Mouse (Mus musculus): Measurements from ENCODE around the gene Stx12. TPM values are rescaled to one million over a fixed set of nuclear protein-coding genes. Genes with fewer than 3 reads are reported as not detected.

The Stx12 gene
- polyA plus RNA-seq, 1 experiment from 2014 or later = 171 TPM

GRCm38 (mm10) chr4:132842281-132842906, 41.9 kb downstream of the Stx12 start:
- peaks cover 18% of the 10 kb centered on the region for H3K36me3 ChIP-seq (ENCODE audit: control insufficient read depth, insufficient read depth, low read length)
- ATAC-seq (ENCODE audit: low read depth) = peak; percentile 62
- peaks cover 7% of the 10 kb centered on the region for H3K4me1 ChIP-seq (ENCODE audit: control insufficient read depth, insufficient read depth, low read length)
- H3K9me3 ChIP-seq (ENCODE audit: control insufficient read depth, low read length) = no peaks in the 10 kb centered on the region
- peak overlapping the region; percentile 79 for H3K4me2 ChIP-seq (ENCODE audit: low read depth, low read length)
- no peaks in the 10 kb centered on the region for H3K27me3 ChIP-seq (ENCODE audit: control insufficient read depth, insufficient read depth, low read length)
- WGBS = under 1% methylated on average over 30 of the region's 30 CpGs
- H3K9ac ChIP-seq (replicated peaks; ENCODE audit: low read depth, low read length) = peak overlapping the region; percentile 91
- H3K4me3 ChIP-seq (ENCODE audit: low read depth, low read length) = peak overlapping the region; percentile 83
- peak overlapping the region; percentile 82 for H3K27ac ChIP-seq (ENCODE audit: low read depth, low read length)

- Histone ChIP-seq H3K4me2 (ENCODE audit: low read depth, low read length) (peak overlapping the region; percentile 79), H3K27ac (ENCODE audit: low read depth, low read length) (no peak overlapping the region), H3K9ac (replicated peaks; ENCODE audit: low read depth, low read length) (peak overlapping the region; percentile 91; the same call in 1 of the 2 replicates), H3K9me3 (ENCODE audit: control insufficient read depth, low read length) (no peaks in the 10 kb centered on the region), H3K4me3 (ENCODE audit: low read depth, low read length) (peak overlapping the region; percentile 83), H3K27me3 (ENCODE audit: control insufficient read depth, insufficient read depth, low read length) (no peaks in the 10 kb centered on the region), H3K36me3 (ENCODE audit: control insufficient read depth, insufficient read depth, low read length) (peaks cover 18% of the 10 kb centered on the region), H3K4me1 (ENCODE audit: control insufficient read depth, insufficient read depth, low read length) (peaks cover 7% of the 10 kb centered on the region)
- 87% methylated on average over 3 of the region's 3 CpGs for WGBS
- ATAC-seq (ENCODE audit: low read depth) = no peak
Observed at GRCm38 (mm10) chr4:132841493-132841892, 42.8 kb downstream of the Stx12 start.

- no peak overlapping the region for H3K4me2 ChIP-seq (ENCODE audit: low read depth, low read length)
- 72% methylated on average over 8 of the region's 8 CpGs for WGBS
- no peak for ATAC-seq (ENCODE audit: low read depth)
- no peaks in the 10 kb centered on the region; the same call in 1 of the 2 replicates for H3K9me3 ChIP-seq (ENCODE audit: control insufficient read depth, low read length)
- no peak overlapping the region for H3K4me3 ChIP-seq (ENCODE audit: low read depth, low read length)
- no peak overlapping the region for H3K27ac ChIP-seq (ENCODE audit: low read depth, low read length)
- H3K27me3 ChIP-seq (ENCODE audit: control insufficient read depth, insufficient read depth, low read length) = no peaks in the 10 kb centered on the region
- H3K36me3 ChIP-seq (ENCODE audit: control insufficient read depth, insufficient read depth, low read length) = peaks cover 31% of the 10 kb centered on the region
- H3K9ac ChIP-seq (replicated peaks; ENCODE audit: low read depth, low read length) = no peak overlapping the region
- H3K4me1 ChIP-seq (ENCODE audit: control insufficient read depth, insufficient read depth, low read length) = no peaks in the 10 kb centered on the region
Observed at GRCm38 (mm10) chr4:132823614-132824366, 60.5 kb downstream of the Stx12 start.

- Histone ChIP-seq H3K36me3 (ENCODE audit: control insufficient read depth, insufficient read depth, low read length) (no peaks in the 10 kb centered on the region), H3K4me3 (ENCODE audit: low read depth, low read length) (no peak overlapping the region), H3K27ac (ENCODE audit: low read depth, low read length) (no peak overlapping the region), H3K4me1 (ENCODE audit: control insufficient read depth, insufficient read depth, low read length) (no peaks in the 10 kb centered on the region), H3K4me2 (ENCODE audit: low read depth, low read length) (no peak overlapping the region), H3K9ac (replicated peaks; ENCODE audit: low read depth, low read length) (no peak overlapping the region), H3K27me3 (ENCODE audit: control insufficient read depth, insufficient read depth, low read length) (no peaks in the 10 kb centered on the region), H3K9me3 (ENCODE audit: control insufficient read depth, low read length) (no peaks in the 10 kb centered on the region; the same call in 1 of the 2 replicates)
- 59% methylated on average over 2 of the region's 2 CpGs for WGBS
- no peak for ATAC-seq (ENCODE audit: low read depth)
Observed at GRCm38 (mm10) chr4:132818442-132818841, 65.9 kb downstream of the Stx12 start.

GRCm38 (mm10) chr4:132816855-132817254, 67.5 kb downstream of the Stx12 start:
- ATAC-seq (ENCODE audit: low read depth) = no peak
- H3K36me3 ChIP-seq (ENCODE audit: control insufficient read depth, insufficient read depth, low read length) = no peaks in the 10 kb centered on the region
- H3K4me3 ChIP-seq (ENCODE audit: low read depth, low read length) = no peak overlapping the region
- no peaks in the 10 kb centered on the region for H3K27me3 ChIP-seq (ENCODE audit: control insufficient read depth, insufficient read depth, low read length)
- no peak overlapping the region for H3K9ac ChIP-seq (replicated peaks; ENCODE audit: low read depth, low read length)
- no peaks in the 10 kb centered on the region for H3K4me1 ChIP-seq (ENCODE audit: control insufficient read depth, insufficient read depth, low read length)
- no peak overlapping the region for H3K27ac ChIP-seq (ENCODE audit: low read depth, low read length)
- no peak overlapping the region for H3K4me2 ChIP-seq (ENCODE audit: low read depth, low read length)
- H3K9me3 ChIP-seq (ENCODE audit: control insufficient read depth, low read length) = no peaks in the 10 kb centered on the region; the same call in 1 of the 2 replicates
- WGBS = 57% methylated on average over 2 of the region's 2 CpGs

- Histone ChIP-seq H3K9ac (replicated peaks; ENCODE audit: low read depth, low read length) (no peak overlapping the region), H3K27me3 (ENCODE audit: control insufficient read depth, insufficient read depth, low read length) (no peaks in the 10 kb centered on the region), H3K36me3 (ENCODE audit: control insufficient read depth, insufficient read depth, low read length) (no peaks in the 10 kb centered on the region), H3K27ac (ENCODE audit: low read depth, low read length) (no peak overlapping the region), H3K4me2 (ENCODE audit: low read depth, low read length) (no peak overlapping the region), H3K4me1 (ENCODE audit: control insufficient read depth, insufficient read depth, low read length) (no peaks in the 10 kb centered on the region), H3K4me3 (ENCODE audit: low read depth, low read length) (no peak overlapping the region), H3K9me3 (ENCODE audit: control insufficient read depth, low read length) (no peaks in the 10 kb centered on the region; the same call in 1 of the 2 replicates)
- WGBS = 86% methylated on average over 7 of the region's 7 CpGs
- ATAC-seq (ENCODE audit: low read depth) = no peak
Observed at GRCm38 (mm10) chr4:132816404-132816803, 67.9 kb downstream of the Stx12 start.

GRCm38 (mm10) chr4:132809621-132810020, 74.7 kb downstream of the Stx12 start:
- Histone ChIP-seq H3K4me3 (ENCODE audit: low read depth, low read length) (no peak overlapping the region), H3K36me3 (ENCODE audit: control insufficient read depth, insufficient read depth, low read length) (no peaks in the 10 kb centered on the region)
- 92% methylated on average over 5 of the region's 5 CpGs for WGBS

GRCm38 (mm10) chr4:132807771-132808641, 76.3 kb downstream of the Stx12 start:
- Histone ChIP-seq H3K4me3 (ENCODE audit: low read depth, low read length) (no peak overlapping the region), H3K4me1 (ENCODE audit: control insufficient read depth, insufficient read depth, low read length) (no peaks in the 10 kb centered on the region), H3K4me2 (ENCODE audit: low read depth, low read length) (no peak overlapping the region), H3K36me3 (ENCODE audit: control insufficient read depth, insufficient read depth, low read length) (no peaks in the 10 kb centered on the region), H3K9ac (replicated peaks; ENCODE audit: low read depth, low read length) (no peak overlapping the region), H3K9me3 (ENCODE audit: control insufficient read depth, low read length) (no peaks in the 10 kb centered on the region), H3K27me3 (ENCODE audit: control insufficient read depth, insufficient read depth, low read length) (no peaks in the 10 kb centered on the region), H3K27ac (ENCODE audit: low read depth, low read length) (no peak overlapping the region)
- no peak for ATAC-seq (ENCODE audit: low read depth)
- 80% methylated on average over 5 of the region's 5 CpGs for WGBS

More at GRCm38 (mm10) chr4:132809621-132810020, 74.7 kb downstream of the Stx12 start:
- Histone ChIP-seq H3K27me3 (ENCODE audit: control insufficient read depth, insufficient read depth, low read length) (no peaks in the 10 kb centered on the region), H3K4me1 (ENCODE audit: control insufficient read depth, insufficient read depth, low read length) (no peaks in the 10 kb centered on the region), H3K27ac (ENCODE audit: low read depth, low read length) (no peak overlapping the region), H3K4me2 (ENCODE audit: low read depth, low read length) (no peak overlapping the region), H3K9ac (replicated peaks; ENCODE audit: low read depth, low read length) (no peak overlapping the region), H3K9me3 (ENCODE audit: control insufficient read depth, low read length) (no peaks in the 10 kb centered on the region)
- ATAC-seq (ENCODE audit: low read depth) = no peak

Data from neural tube, embryonic 14.5 days (tissue).